ENCODE assay signal across 2 mouse cellular contexts in genomic region chr2:14218126-14218525, GRCm38 (mm10).
A peak's percentile ranks its signal among the peaks of the same experiment; 100 is the strongest.
TF ChIP-seq lines count a peak whose summit lies in the region.

No protein-coding gene starts in this region.

TF ChIP-seq in CH12.LX, 34 proteins besides CTCF, POLR2A, EP300 and RAD21:
- TF ChIP-seq SMC3 (IDR thresholded peaks at IDR 0.05; ENCODE audit: low read depth, low read length) (peak; percentile 47), MXI1 (IDR thresholded peaks at IDR 0.05; ENCODE audit: low read depth, low read length) (no peak)

TF ChIP-seq in MEL, 35 proteins besides CTCF, POLR2A, EP300 and RAD21:
- no peak for TF ChIP-seq RCOR1 (IDR thresholded peaks at IDR 0.05; ENCODE audit: low read depth, low read length)
- no peak for TF ChIP-seq TCF12 (IDR thresholded peaks at IDR 0.05; ENCODE audit: low read depth, low read length)
- TF ChIP-seq ZC3H11A (IDR thresholded peaks at IDR 0.05; ENCODE audit: low read depth, low read length) = peak; percentile 42
- peak; percentile 45 for TF ChIP-seq SMC3 (IDR thresholded peaks at IDR 0.05; ENCODE audit: low read depth, low read length)
TF ChIP-seq in MEL: peak in this region for 2.
